Mouse (Mus musculus): Measurements from ENCODE around the gene Slc45a3. TPM values are rescaled to one million over a fixed set of nuclear protein-coding genes. Genes with fewer than 3 reads are reported as not detected.

The Slc45a3 gene
- polyA plus RNA-seq, 1 experiment from 2014 or later: 1.5 TPM

DNA sequence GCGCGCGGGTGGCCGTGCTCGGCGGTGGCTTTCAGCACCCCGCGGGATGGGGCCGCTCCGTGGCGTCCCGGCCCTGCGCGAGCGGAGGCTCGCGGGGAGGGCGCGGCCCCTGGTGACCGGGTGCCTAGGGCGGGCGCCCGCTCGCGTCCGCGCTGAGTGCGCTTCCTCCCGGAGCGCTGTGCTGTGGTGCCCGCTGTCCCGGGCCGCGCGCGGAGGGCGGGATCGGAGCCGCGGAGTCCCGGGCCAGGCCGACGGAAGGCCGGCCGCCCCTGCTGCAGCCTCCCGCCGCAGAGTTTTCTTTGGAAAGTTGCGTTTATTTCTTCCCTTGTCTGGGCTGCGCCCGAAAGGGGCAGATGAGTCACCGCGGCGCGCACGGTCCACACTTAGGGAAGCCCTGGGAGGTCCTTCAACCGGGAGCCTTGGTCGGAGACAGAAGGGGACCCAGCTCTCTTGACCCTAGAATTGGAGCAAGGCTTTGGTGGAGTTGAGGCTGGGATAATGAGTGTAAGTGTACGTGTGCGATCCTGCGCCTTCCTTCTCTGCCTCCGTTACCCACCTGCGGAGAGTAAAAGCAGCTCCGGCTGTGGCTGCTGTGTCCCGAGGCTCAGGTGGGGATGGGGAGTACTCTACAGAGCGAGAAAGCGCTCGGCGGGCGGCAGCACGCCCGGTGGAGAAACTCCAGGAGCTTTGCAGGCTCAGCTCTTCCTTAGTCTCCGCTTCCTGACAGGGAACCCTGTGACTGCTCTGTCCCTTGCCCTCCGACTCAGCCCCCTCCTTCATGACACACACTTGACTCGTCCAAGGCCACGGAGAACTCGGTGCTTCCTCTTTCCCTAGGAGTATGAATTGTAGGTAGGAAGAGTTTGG is 551 bp downstream of the Slc45a3 start:
- DNase-seq (ENCODE audit: low spot score): peak; percentile 39
- Histone ChIP-seq H3K4me3 (ENCODE audit: low read depth, low read length) (peak overlapping the region; percentile 81), H3K9ac (ENCODE audit: low read length) (peak overlapping the region; percentile 75), H3K9me3 (replicated peaks; ENCODE audit: control insufficient read depth, low read length) (no peaks in the 10 kb centered on the region), H3K4me1 (ENCODE audit: control insufficient read depth, insufficient read depth, low read length) (peaks cover 3% of the 10 kb centered on the region), H3K4me2 (ENCODE audit: low read length) (peak overlapping the region; percentile 98), H3K27ac (ENCODE audit: low read depth, low read length) (no peak overlapping the region), H3K27me3 (replicated peaks; ENCODE audit: control insufficient read depth, insufficient read depth, low read length) (no peaks in the 10 kb centered on the region; the same call in 1 of the 2 replicates), H3K36me3 (ENCODE audit: control insufficient read depth, insufficient read depth, low read length) (no peaks in the 10 kb centered on the region)
- WGBS: under 1% methylated on average over 74 of the region's 76 CpGs
- ATAC-seq: peak; percentile 77

GRCm38 (mm10) chr1:131964100-131964499 is 1.3 kb downstream of the Slc45a3 start:
- peaks cover 3% of the 10 kb centered on the region for H3K4me1 ChIP-seq (ENCODE audit: control insufficient read depth, insufficient read depth, low read length)
- DNase-seq (ENCODE audit: low spot score): no peak
- H3K27ac ChIP-seq (ENCODE audit: low read depth, low read length): no peak overlapping the region
- peak overlapping the region; percentile 81 for H3K4me3 ChIP-seq (ENCODE audit: low read depth, low read length)
- ATAC-seq: no peak
- WGBS: 24% methylated on average over 5 of the region's 5 CpGs
- no peaks in the 10 kb centered on the region; the same call in 1 of the 2 replicates for H3K27me3 ChIP-seq (replicated peaks; ENCODE audit: control insufficient read depth, insufficient read depth, low read length)
- no peaks in the 10 kb centered on the region for H3K9me3 ChIP-seq (replicated peaks; ENCODE audit: control insufficient read depth, low read length)
- H3K9ac ChIP-seq (ENCODE audit: low read length): peak overlapping the region; percentile 75; the same call in 1 of the 2 replicates
- peak overlapping the region; percentile 98 for H3K4me2 ChIP-seq (ENCODE audit: low read length)
- H3K36me3 ChIP-seq (ENCODE audit: control insufficient read depth, insufficient read depth, low read length): no peaks in the 10 kb centered on the region

DNA sequence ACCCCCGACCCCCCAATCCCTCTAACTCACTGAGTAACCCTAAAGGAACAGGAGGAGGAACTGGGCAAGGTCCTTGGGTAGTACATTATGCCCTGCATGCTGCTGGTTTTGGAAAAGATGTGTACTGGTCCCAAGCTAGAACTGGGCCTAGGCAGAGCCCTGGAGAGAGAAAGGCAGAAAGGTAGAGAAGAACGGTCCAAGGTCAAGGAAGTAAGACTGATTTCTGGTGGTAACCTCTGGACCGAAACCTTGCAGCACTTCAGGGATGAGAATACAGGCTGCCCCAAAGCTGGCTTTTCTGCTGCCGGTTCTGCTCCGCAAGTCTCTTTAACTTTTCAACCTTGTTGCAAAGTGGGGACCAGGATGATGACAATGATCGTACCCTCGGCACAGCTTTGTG is 1.8 kb downstream of the Slc45a3 start:
- 74% methylated on average over 7 of the region's 7 CpGs for WGBS
- Histone ChIP-seq H3K9ac (ENCODE audit: low read length) (no peak overlapping the region), H3K36me3 (ENCODE audit: control insufficient read depth, insufficient read depth, low read length) (no peaks in the 10 kb centered on the region), H3K4me2 (ENCODE audit: low read length) (no peak overlapping the region), H3K27ac (ENCODE audit: low read depth, low read length) (no peak overlapping the region), H3K4me1 (ENCODE audit: control insufficient read depth, insufficient read depth, low read length) (peaks cover 3% of the 10 kb centered on the region), H3K27me3 (replicated peaks; ENCODE audit: control insufficient read depth, insufficient read depth, low read length) (no peaks in the 10 kb centered on the region; the same call in 1 of the 2 replicates), H3K9me3 (replicated peaks; ENCODE audit: control insufficient read depth, low read length) (no peaks in the 10 kb centered on the region), H3K4me3 (ENCODE audit: low read depth, low read length) (no peak overlapping the region)
- DNase-seq (ENCODE audit: low spot score): no peak
- no peak for ATAC-seq

- H3K36me3 ChIP-seq (ENCODE audit: control insufficient read depth, insufficient read depth, low read length): no peaks in the 10 kb centered on the region
- DNase-seq (ENCODE audit: low spot score): no peak
- H3K27me3 ChIP-seq (replicated peaks; ENCODE audit: control insufficient read depth, insufficient read depth, low read length): no peaks in the 10 kb centered on the region; the same call in 1 of the 2 replicates
- no peak overlapping the region for H3K4me3 ChIP-seq (ENCODE audit: low read depth, low read length)
- ATAC-seq: no peak
- H3K9ac ChIP-seq (ENCODE audit: low read length): no peak overlapping the region
- H3K9me3 ChIP-seq (replicated peaks; ENCODE audit: control insufficient read depth, low read length): no peaks in the 10 kb centered on the region
- no peak overlapping the region for H3K4me2 ChIP-seq (ENCODE audit: low read length)
- H3K27ac ChIP-seq (ENCODE audit: low read depth, low read length): no peak overlapping the region
- peaks cover 6% of the 10 kb centered on the region for H3K4me1 ChIP-seq (ENCODE audit: control insufficient read depth, insufficient read depth, low read length)
- 51% methylated on average over 5 of the region's 5 CpGs for WGBS
Observed at GRCm38 (mm10) chr1:131965818-131966217, 3.1 kb downstream of the Slc45a3 start.

DNA sequence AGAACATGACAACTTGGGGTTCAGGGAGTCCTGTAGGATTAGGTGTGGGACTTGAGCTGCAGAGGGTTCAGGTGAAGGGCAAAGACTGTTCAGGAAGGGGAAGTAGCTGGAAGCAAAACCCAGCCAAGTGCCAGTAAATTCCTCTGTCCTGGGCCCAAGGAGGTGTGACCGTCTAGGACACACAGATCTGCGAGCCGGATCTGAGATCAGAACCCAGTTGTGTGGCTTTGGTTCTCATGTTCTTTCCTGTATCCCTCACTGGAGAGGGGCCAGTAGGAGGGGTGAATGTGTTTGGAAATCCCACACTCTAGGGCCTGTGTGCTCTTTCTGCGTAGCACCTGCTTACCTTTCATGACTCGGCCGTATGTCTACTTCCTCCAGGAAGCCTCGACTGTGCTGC is 4.6 kb downstream of the Slc45a3 start:
- Histone ChIP-seq H3K4me2 (ENCODE audit: low read length) (no peak overlapping the region), H3K9ac (ENCODE audit: low read length) (no peak overlapping the region), H3K36me3 (ENCODE audit: control insufficient read depth, insufficient read depth, low read length) (no peaks in the 10 kb centered on the region), H3K27me3 (replicated peaks; ENCODE audit: control insufficient read depth, insufficient read depth, low read length) (no peaks in the 10 kb centered on the region; the same call in 1 of the 2 replicates), H3K4me3 (ENCODE audit: low read depth, low read length) (no peak overlapping the region), H3K4me1 (ENCODE audit: control insufficient read depth, insufficient read depth, low read length) (peaks cover 20% of the 10 kb centered on the region), H3K27ac (ENCODE audit: low read depth, low read length) (no peak overlapping the region), H3K9me3 (replicated peaks; ENCODE audit: control insufficient read depth, low read length) (no peaks in the 10 kb centered on the region)
- ATAC-seq: no peak
- 72% methylated on average over 7 of the region's 7 CpGs for WGBS
- no peak for DNase-seq (ENCODE audit: low spot score)

DNA sequence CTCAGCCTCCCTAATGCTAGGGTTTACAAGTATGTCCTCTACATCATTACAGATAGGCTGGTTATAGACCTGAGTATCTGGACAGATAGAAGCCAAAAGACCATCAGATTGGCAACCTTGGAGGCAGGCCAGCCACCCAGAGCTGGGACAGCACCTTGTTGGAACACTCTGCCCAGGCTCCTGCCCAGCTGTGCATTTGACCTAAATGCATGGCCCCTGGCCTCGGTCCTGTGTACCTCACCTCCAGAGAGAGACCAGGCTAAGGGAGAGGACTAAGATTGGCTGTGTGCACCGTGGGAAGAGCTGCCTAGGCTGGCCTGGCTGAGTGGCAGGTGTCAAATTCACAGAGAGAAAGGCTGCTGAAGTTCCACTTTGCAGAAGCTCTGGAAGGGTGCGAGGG is 5.8 kb downstream of the Slc45a3 start:
- no peak overlapping the region for H3K9ac ChIP-seq (ENCODE audit: low read length)
- no peaks in the 10 kb centered on the region for H3K9me3 ChIP-seq (replicated peaks; ENCODE audit: control insufficient read depth, low read length)
- DNase-seq (ENCODE audit: low spot score): no peak
- H3K27ac ChIP-seq (ENCODE audit: low read depth, low read length): no peak overlapping the region
- 38% methylated on average over 3 of the region's 3 CpGs for WGBS
- no peak for ATAC-seq
- no peak overlapping the region for H3K4me2 ChIP-seq (ENCODE audit: low read length)
- no peaks in the 10 kb centered on the region; the same call in 1 of the 2 replicates for H3K27me3 ChIP-seq (replicated peaks; ENCODE audit: control insufficient read depth, insufficient read depth, low read length)
- H3K4me3 ChIP-seq (ENCODE audit: low read depth, low read length): no peak overlapping the region
- H3K4me1 ChIP-seq (ENCODE audit: control insufficient read depth, insufficient read depth, low read length): peaks cover 25% of the 10 kb centered on the region
- no peaks in the 10 kb centered on the region for H3K36me3 ChIP-seq (ENCODE audit: control insufficient read depth, insufficient read depth, low read length)

- WGBS: 78% methylated on average over 6 of the region's 6 CpGs
- Histone ChIP-seq H3K27me3 (replicated peaks; ENCODE audit: control insufficient read depth, insufficient read depth, low read length) (no peaks in the 10 kb centered on the region; the same call in 1 of the 2 replicates), H3K4me3 (ENCODE audit: low read depth, low read length) (no peak overlapping the region), H3K27ac (ENCODE audit: low read depth, low read length) (no peak overlapping the region), H3K9ac (ENCODE audit: low read length) (no peak overlapping the region), H3K36me3 (ENCODE audit: control insufficient read depth, insufficient read depth, low read length) (no peaks in the 10 kb centered on the region), H3K4me2 (ENCODE audit: low read length) (no peak overlapping the region), H3K4me1 (ENCODE audit: control insufficient read depth, insufficient read depth, low read length) (peaks cover 25% of the 10 kb centered on the region), H3K9me3 (replicated peaks; ENCODE audit: control insufficient read depth, low read length) (no peaks in the 10 kb centered on the region)
- no peak for DNase-seq (ENCODE audit: low spot score)
- no peak for ATAC-seq
Observed at GRCm38 (mm10) chr1:131968983-131969382, 6.2 kb downstream of the Slc45a3 start.

- ATAC-seq (no peak), DNase-seq (ENCODE audit: low spot score) (no peak)
- H3K27me3 ChIP-seq (replicated peaks; ENCODE audit: control insufficient read depth, insufficient read depth, low read length): no peaks in the 10 kb centered on the region
- no peak overlapping the region for H3K27ac ChIP-seq (ENCODE audit: low read depth, low read length)
- H3K4me3 ChIP-seq (ENCODE audit: low read depth, low read length): no peak overlapping the region
- peaks cover 25% of the 10 kb centered on the region for H3K4me1 ChIP-seq (ENCODE audit: control insufficient read depth, insufficient read depth, low read length)
- no peak overlapping the region for H3K9ac ChIP-seq (ENCODE audit: low read length)
- no peaks in the 10 kb centered on the region for H3K36me3 ChIP-seq (ENCODE audit: control insufficient read depth, insufficient read depth, low read length)
- no peak overlapping the region for H3K4me2 ChIP-seq (ENCODE audit: low read length)
- 36% methylated on average over 4 of the region's 4 CpGs for WGBS
- no peaks in the 10 kb centered on the region for H3K9me3 ChIP-seq (replicated peaks; ENCODE audit: control insufficient read depth, low read length)
Observed at GRCm38 (mm10) chr1:131969825-131970224, 7.1 kb downstream of the Slc45a3 start.

- no peak for DNase-seq (ENCODE audit: low spot score)
- Histone ChIP-seq H3K4me1 (ENCODE audit: control insufficient read depth, insufficient read depth, low read length) (peaks cover 25% of the 10 kb centered on the region), H3K36me3 (ENCODE audit: control insufficient read depth, insufficient read depth, low read length) (no peaks in the 10 kb centered on the region), H3K4me3 (ENCODE audit: low read depth, low read length) (no peak overlapping the region), H3K27ac (ENCODE audit: low read depth, low read length) (0 out of 2 replicates have a peak overlapping the region, but pooled peaks have one; percentile 49), H3K9me3 (replicated peaks; ENCODE audit: control insufficient read depth, low read length) (no peaks in the 10 kb centered on the region), H3K9ac (ENCODE audit: low read length) (no peak overlapping the region), H3K4me2 (ENCODE audit: low read length) (no peak overlapping the region), H3K27me3 (replicated peaks; ENCODE audit: control insufficient read depth, insufficient read depth, low read length) (no peaks in the 10 kb centered on the region)
- WGBS: 38% methylated on average over 5 of the region's 5 CpGs
- ATAC-seq: no peak
Observed at GRCm38 (mm10) chr1:131970322-131970660, 7.5 kb downstream of the Slc45a3 start.

Data from forebrain, embryonic 14.5 days (tissue).